Mouse (Mus musculus) midbrain, embryonic 11.5 days (tissue): Measurements from ENCODE around the gene B230104I21Rik. TPM values are rescaled to one million over a fixed set of nuclear protein-coding genes. Genes with fewer than 3 reads are reported as not detected.

ENCODE experiments used
- ATAC-seq: fragments of 200-750 bp; cut with Nextera tagmentation; 2 replicates; pipeline ENCODE4 v1.8.0; 2017; ENCODE audit warnings: moderate TSS enrichment, moderate library complexity; ENCODE audit not compliant: low FRiP score
- DNase-seq: peaks from one replicate; pipeline ENCODE4 v3.0.0; 2015; ENCODE audit warnings: low spot score; ENCODE audit errors: missing footprints
- H3K27ac ChIP-seq: fragments of 300-500 bp; sonication (generic); 2 replicates; pipeline ENCODE4 v1.5.1; 2014; ENCODE audit warnings: low read depth, low read length
- H3K27me3 ChIP-seq: fragments of 300-500 bp; sonication (generic); 2 replicates; pipeline ENCODE4 v1.6.1; 2014; ENCODE audit warnings: mild to moderate bottlenecking, low read length, moderate library complexity, mixed read lengths; ENCODE audit not compliant: control insufficient read depth, insufficient read depth
- H3K36me3 ChIP-seq: fragments of 300-500 bp; sonication (generic); 2 replicates; pipeline ENCODE4 v1.6.1; 2014; ENCODE audit warnings: mild to moderate bottlenecking, low read length, moderate library complexity, mixed read lengths; ENCODE audit not compliant: control insufficient read depth, insufficient read depth
- H3K4me1 ChIP-seq: fragments of 300-500 bp; sonication (generic); 2 replicates; pipeline ENCODE4 v1.6.1; 2014; ENCODE audit warnings: low read length; ENCODE audit not compliant: control insufficient read depth, insufficient read depth
- H3K4me2 ChIP-seq: fragments of 300-500 bp; sonication (generic); 2 replicates; pipeline ENCODE4 v1.6.1; 2014; ENCODE audit warnings: mild to moderate bottlenecking, moderate library complexity
- H3K4me3 ChIP-seq: fragments of 300-500 bp; sonication (generic); 2 replicates; pipeline ENCODE4 v1.5.1; 2014; ENCODE audit warnings: low read depth, low read length
- H3K9ac ChIP-seq: fragments of 300-500 bp; sonication (generic); 2 replicates; pipeline ENCODE4 v1.6.1; 2014; ENCODE audit warnings: low read length
- H3K9me3 ChIP-seq: fragments of 300-500 bp; sonication (generic); 2 replicates; pipeline ENCODE4 v1.6.1; 2016; ENCODE audit warnings: low read length; ENCODE audit not compliant: control insufficient read depth
- WGBS: fragments of 180-500 bp; shearing (Covaris S2); extraction: QIAGEN DNeasy Blood & Tissue Kit; methylation state at CpG from one replicate; pipeline ENCODE4 v1.1.7; 2014; 5-methylcytosine and 5-hydroxymethylcytosine counted together
- polyA plus RNA-seq: library from polyadenylated mRNA; unstranded; fragments of >200 nt; fragmentation: Nextera tagmentation; extraction: Ambion mirVana; gene quantifications from 2 replicates; pipeline ENCODE4 v1.2.1, GENCODE M21; 2014

B230104I21Rik gene
- polyA plus RNA-seq, 1 experiment from 2014 or later = not detected

DNA sequence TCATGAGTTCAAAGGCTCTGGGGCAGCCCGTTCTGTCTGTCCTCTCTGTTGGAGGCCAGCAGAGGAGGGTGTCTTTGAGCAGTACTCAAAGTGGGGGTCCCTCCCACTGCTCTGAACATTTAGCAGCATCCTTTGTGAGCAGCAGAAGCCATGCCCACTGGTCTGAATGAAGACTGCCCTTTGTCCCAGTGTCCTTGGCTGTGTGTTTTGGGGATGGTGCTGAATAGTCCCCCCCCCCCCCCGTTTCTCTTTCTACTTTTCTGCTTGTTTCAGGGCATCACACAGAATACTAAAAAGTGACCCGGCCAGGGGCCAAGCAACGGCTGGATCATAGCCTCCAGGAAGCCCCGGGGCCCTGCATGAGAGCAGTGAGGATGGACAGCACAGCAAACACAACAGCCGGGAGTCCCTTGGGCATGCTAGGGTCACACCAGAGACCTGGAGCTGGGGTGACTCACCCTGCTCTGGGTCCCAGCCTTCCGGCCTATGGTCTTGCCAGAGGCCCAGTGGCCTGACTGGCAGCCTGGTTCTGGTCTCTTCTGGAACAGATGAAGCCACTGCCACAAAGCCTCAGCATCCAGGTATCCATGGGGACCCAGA, 58.3 kb downstream of the B230104I21Rik start:
- H3K9ac ChIP-seq = no peak overlapping the region
- WGBS = 57% methylated on average over 7 of the region's 7 CpGs
- no peak overlapping the region for H3K27ac ChIP-seq
- H3K4me1 ChIP-seq = peaks cover 24% of the 10 kb centered on the region
- H3K4me3 ChIP-seq = no peak overlapping the region
- ATAC-seq (no peak), DNase-seq (peak; percentile 62)
- H3K9me3 ChIP-seq = no peaks in the 10 kb centered on the region
- H3K27me3 ChIP-seq = no peaks in the 10 kb centered on the region
- H3K36me3 ChIP-seq = no peaks in the 10 kb centered on the region
- H3K4me2 ChIP-seq = no peak overlapping the region

DNA sequence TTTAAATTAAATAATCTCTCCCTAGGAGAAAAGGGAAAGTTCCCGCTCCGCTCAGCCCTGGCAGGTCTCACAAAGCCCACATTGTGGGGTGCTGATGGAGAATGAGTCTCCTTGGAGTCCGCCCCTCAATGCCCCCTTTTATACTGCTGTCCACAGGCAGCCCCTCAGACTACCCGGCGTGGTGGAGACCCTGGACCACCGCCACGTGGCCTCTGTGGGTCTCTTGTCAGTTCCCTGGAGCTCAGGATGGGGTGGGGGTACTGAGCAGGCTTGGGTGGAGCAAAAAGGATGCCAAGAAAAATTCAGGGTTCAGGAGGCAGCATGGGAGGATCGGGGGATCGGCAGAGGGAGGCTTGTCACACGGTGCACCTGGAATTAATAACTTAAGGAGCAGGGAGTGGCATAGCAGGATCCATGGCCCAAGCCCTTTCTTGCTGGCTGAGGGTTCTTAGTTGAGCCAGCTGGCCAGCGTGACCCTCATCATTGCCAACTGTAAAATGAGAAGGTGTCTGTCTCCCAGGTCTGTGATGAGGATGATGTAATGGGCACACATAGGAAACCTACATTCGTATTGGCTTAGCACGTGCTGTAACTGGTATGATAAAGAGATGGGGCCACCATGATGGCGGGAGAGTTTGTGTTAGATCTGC, 60.9 kb downstream of the B230104I21Rik start:
- no peak overlapping the region for H3K27ac ChIP-seq
- H3K9ac ChIP-seq = no peak overlapping the region
- no peak overlapping the region for H3K4me2 ChIP-seq
- no peak overlapping the region for H3K4me3 ChIP-seq
- peaks cover 13% of the 10 kb centered on the region for H3K4me1 ChIP-seq
- H3K27me3 ChIP-seq = no peaks in the 10 kb centered on the region
- no peak for DNase-seq
- ATAC-seq = no peak
- H3K36me3 ChIP-seq = no peaks in the 10 kb centered on the region
- 89% methylated on average over 14 of the region's 14 CpGs for WGBS
- no peaks in the 10 kb centered on the region for H3K9me3 ChIP-seq

Other genes starting within 250 kb of the B230104I21Rik start
- 0.15 and 0.51 TPM in 2 replicates for gene Trp73, start 195.9 kb upstream of the B230104I21Rik start, polyA plus RNA-seq
- 42.2 and 46.3 TPM in 2 replicates for gene Wrap73, start 193.8 kb upstream of the B230104I21Rik start, polyA plus RNA-seq
- gene Tprgl, start 175.5 kb upstream of the B230104I21Rik start, polyA plus RNA-seq = 140 and 144 TPM in 2 replicates
- 11.5 and 12.4 TPM in 2 replicates for gene Megf6, start 165.4 kb upstream of the B230104I21Rik start, polyA plus RNA-seq
- gene Arhgef16, start 34.5 kb upstream of the B230104I21Rik start, polyA plus RNA-seq = 0.45 and 0.81 TPM in 2 replicates